Mouse (Mus musculus): ENCODE data around the gene Akt1s1. TPM values are rescaled to one million over a fixed set of nuclear protein-coding genes. Genes with fewer than 3 reads are reported as not detected.

The Akt1s1 gene
- polyA plus RNA-seq, 1 experiment from 2014 or later, result 88.2 TPM

GRCm38 (mm10) chr7:44898607-44899006, 49.8 kb downstream of the Akt1s1 start:
- WGBS, result 44% methylated on average over 19 of the region's 19 CpGs
- Histone ChIP-seq H3K4me1 (replicated peaks) (peaks cover 63% of the 10 kb centered on the region), H3K4me2 (replicated peaks) (0 out of 2 replicates have a peak overlapping the region, but pooled peaks have one; percentile 20)

DNA sequence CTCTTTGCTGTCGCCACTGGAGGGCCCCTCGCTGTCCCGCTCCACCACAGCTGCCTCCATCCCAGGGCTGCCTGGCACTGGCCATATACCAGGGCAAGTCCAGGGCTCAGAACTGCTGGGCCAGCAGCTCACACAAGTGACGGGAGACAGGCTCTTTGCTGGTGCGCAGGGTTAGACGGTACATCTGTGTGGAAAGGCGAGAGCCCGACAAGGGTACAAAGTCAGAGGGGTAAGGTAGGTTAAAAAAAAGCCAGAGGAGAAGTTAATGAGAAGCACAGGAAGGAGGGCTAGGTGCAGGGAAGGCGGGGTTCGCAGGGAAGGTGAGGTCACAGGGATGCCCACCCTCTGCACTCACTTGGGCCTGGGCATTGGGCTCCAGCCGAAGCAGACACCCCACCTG, 51.8 kb downstream of the Akt1s1 start:
- peaks cover 46% of the 10 kb centered on the region for H3K4me1 ChIP-seq (replicated peaks)
- no peak overlapping the region for H3K4me3 ChIP-seq (replicated peaks)
- H3K27ac ChIP-seq, result peak overlapping the region; percentile 36; the same call in 1 of the 2 replicates
- 83% methylated on average over 11 of the region's 11 CpGs for WGBS
- H3K9ac ChIP-seq (replicated peaks), result 0 out of 2 replicates have a peak overlapping the region, but pooled peaks have one; percentile 14
- no peak for ATAC-seq
- H3K9me3 ChIP-seq, result no peaks in the 10 kb centered on the region
- H3K27me3 ChIP-seq, result no peaks in the 10 kb centered on the region
- peaks cover 69% of the 10 kb centered on the region for H3K36me3 ChIP-seq
- no peak overlapping the region for H3K4me2 ChIP-seq (replicated peaks)

More at GRCm38 (mm10) chr7:44898607-44899006, 49.8 kb downstream of the Akt1s1 start:
- Histone ChIP-seq H3K9ac (replicated peaks) (peak overlapping the region; percentile 39; the same call in 1 of the 2 replicates), H3K27ac (no peak overlapping the region), H3K4me3 (replicated peaks) (no peak overlapping the region), H3K27me3 (no peaks in the 10 kb centered on the region), H3K9me3 (no peaks in the 10 kb centered on the region), H3K36me3 (peaks cover 49% of the 10 kb centered on the region)
- ATAC-seq, result no peak

DNA sequence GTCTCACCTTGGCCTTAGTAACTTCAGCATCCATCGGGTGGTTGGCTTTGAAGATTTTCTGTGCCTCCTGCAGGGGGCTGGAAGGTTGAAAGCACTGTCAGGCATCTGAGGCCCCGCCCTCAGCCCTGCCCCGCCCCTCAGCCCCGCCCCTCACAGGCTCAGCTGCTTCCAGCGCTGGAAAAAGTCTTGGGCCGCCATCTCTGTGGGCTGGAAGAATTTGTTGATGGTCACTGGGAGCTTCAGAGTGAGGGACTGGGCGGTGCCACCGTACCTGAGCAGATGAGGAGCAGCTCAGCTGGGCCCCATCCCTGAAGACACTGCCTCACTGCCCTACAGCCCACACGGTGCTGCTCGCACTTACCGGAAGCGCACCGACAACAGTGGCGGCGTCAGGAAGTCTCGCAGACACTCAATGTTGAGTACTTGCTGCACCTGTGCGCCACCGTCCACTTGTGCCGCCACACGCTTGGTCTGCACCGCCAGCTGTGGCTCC, 52.5 kb downstream of the Akt1s1 start:
- peaks cover 76% of the 10 kb centered on the region for H3K36me3 ChIP-seq
- 14% methylated on average over 21 of the region's 21 CpGs for WGBS
- peak; percentile 31; the same call in 1 of the 2 replicates for ATAC-seq
- peak overlapping the region; percentile 46 for H3K4me2 ChIP-seq (replicated peaks)
- H3K4me1 ChIP-seq (replicated peaks), result peaks cover 44% of the 10 kb centered on the region
- H3K9ac ChIP-seq (replicated peaks), result peak overlapping the region; percentile 49
- peak overlapping the region; percentile 18 for H3K4me3 ChIP-seq (replicated peaks)
- no peaks in the 10 kb centered on the region for H3K9me3 ChIP-seq
- no peaks in the 10 kb centered on the region for H3K27me3 ChIP-seq
- H3K27ac ChIP-seq, result peak overlapping the region; percentile 47; the same call in 1 of the 2 replicates

MicroRNA genes within 50 kb of the gene (microRNA counts, 519-probe panel; counts per million panel counts)
- 110 counts per million, percentile 56 among the panel's probes with 10 or more counts for microRNA mmu-miR-707

Small RNAs within 50 kb of the gene (microRNA-seq; reads per million reads assigned to microRNA genes)
- gene Mir707, result not detected

Other genes with a start within 250 kb of the Akt1s1 start
- 0.84 and 1.2 TPM in 2 replicates for gene Myh14, start 178.1 kb upstream of the Akt1s1 start, polyA plus RNA-seq (2015; fragmentation: Nextera tagmentation; extraction: Ambion mirVana)
- not detected in 2 replicates for gene Izumo2, start 140.2 kb upstream of the Akt1s1 start, polyA plus RNA-seq (2015; fragmentation: Nextera tagmentation; extraction: Ambion mirVana)
- 33.9 and 35.2 TPM in 2 replicates for gene Vrk3, start 100.6 kb upstream of the Akt1s1 start, polyA plus RNA-seq (2015; fragmentation: Nextera tagmentation; extraction: Ambion mirVana)
- 1.2 and 1.4 TPM in 2 replicates for gene Zfp473, start 97.9 kb upstream of the Akt1s1 start, polyA plus RNA-seq (2015; fragmentation: Nextera tagmentation; extraction: Ambion mirVana)
- 55.7 and 61.3 TPM in 2 replicates for gene Nup62, start 32.9 kb upstream of the Akt1s1 start, polyA plus RNA-seq (2015; fragmentation: Nextera tagmentation; extraction: Ambion mirVana)
- 2.0 and 2.1 TPM in 2 replicates for gene Il4i1, start 32.6 kb upstream of the Akt1s1 start, polyA plus RNA-seq (2015; fragmentation: Nextera tagmentation; extraction: Ambion mirVana)
- gene Atf5, start 32.3 kb upstream of the Akt1s1 start, polyA plus RNA-seq (2015; fragmentation: Nextera tagmentation; extraction: Ambion mirVana), result 3.8 and 5.4 TPM in 2 replicates
- 109 and 110 TPM in 2 replicates for gene Tbc1d17, start 88 bp downstream of the Akt1s1 start, polyA plus RNA-seq (2015; fragmentation: Nextera tagmentation; extraction: Ambion mirVana)
- gene Pnkp, start 8.1 kb downstream of the Akt1s1 start, polyA plus RNA-seq (2015; fragmentation: Nextera tagmentation; extraction: Ambion mirVana), result 32.3 and 38.5 TPM in 2 replicates
- 524 and 584 TPM in 2 replicates for gene Ptov1, start 20.8 kb downstream of the Akt1s1 start, polyA plus RNA-seq (2015; fragmentation: Nextera tagmentation; extraction: Ambion mirVana)
- gene Med25, start 43.7 kb downstream of the Akt1s1 start, polyA plus RNA-seq (2015; fragmentation: Nextera tagmentation; extraction: Ambion mirVana), result 151 and 162 TPM in 2 replicates
- 24.2 and 26.9 TPM in 2 replicates for gene Fuz, start 47.1 kb downstream of the Akt1s1 start, polyA plus RNA-seq (2015; fragmentation: Nextera tagmentation; extraction: Ambion mirVana)
- gene Ap2a1, start 80.5 kb downstream of the Akt1s1 start, polyA plus RNA-seq (2015; fragmentation: Nextera tagmentation; extraction: Ambion mirVana), result 98.1 and 98.6 TPM in 2 replicates
- gene Tsks, start 94.2 kb downstream of the Akt1s1 start, polyA plus RNA-seq (2015; fragmentation: Nextera tagmentation; extraction: Ambion mirVana), result 0.17 TPM in 1 of 2 replicates, not detected in the other
- gene Cpt1c, start 125.9 kb downstream of the Akt1s1 start, polyA plus RNA-seq (2015; fragmentation: Nextera tagmentation; extraction: Ambion mirVana), result 47.0 and 56.0 TPM in 2 replicates
- gene Prmt1, start 137.6 kb downstream of the Akt1s1 start, polyA plus RNA-seq (2015; fragmentation: Nextera tagmentation; extraction: Ambion mirVana), result 784 and 789 TPM in 2 replicates
- 63.0 and 70.7 TPM in 2 replicates for gene Irf3, start 148.7 kb downstream of the Akt1s1 start, polyA plus RNA-seq (2015; fragmentation: Nextera tagmentation; extraction: Ambion mirVana)
- 21.3 and 21.6 TPM in 2 replicates for gene Bcl2l12, start 149.7 kb downstream of the Akt1s1 start, polyA plus RNA-seq (2015; fragmentation: Nextera tagmentation; extraction: Ambion mirVana)
- gene Scaf1, start 167.4 kb downstream of the Akt1s1 start, polyA plus RNA-seq (2015; fragmentation: Nextera tagmentation; extraction: Ambion mirVana), result 38.1 and 47.7 TPM in 2 replicates
- gene Rras, start 169.0 kb downstream of the Akt1s1 start, polyA plus RNA-seq (2015; fragmentation: Nextera tagmentation; extraction: Ambion mirVana), result 8.4 and 9.6 TPM in 2 replicates
- gene Prr12, start 203.9 kb downstream of the Akt1s1 start, polyA plus RNA-seq (2015; fragmentation: Nextera tagmentation; extraction: Ambion mirVana), result 14.0 and 17.0 TPM in 2 replicates
- gene Nosip, start 213.4 kb downstream of the Akt1s1 start, polyA plus RNA-seq (2015; fragmentation: Nextera tagmentation; extraction: Ambion mirVana), result 56.5 and 61.8 TPM in 2 replicates
- gene Prrg2, start 213.7 kb downstream of the Akt1s1 start, polyA plus RNA-seq (2015; fragmentation: Nextera tagmentation; extraction: Ambion mirVana), result 13.2 and 14.5 TPM in 2 replicates
- 57.7 and 69.8 TPM in 2 replicates for gene Rcn3, start 243.2 kb downstream of the Akt1s1 start, polyA plus RNA-seq (2015; fragmentation: Nextera tagmentation; extraction: Ambion mirVana)